Mouse (Mus musculus): ENCODE data around the gene Coq7.

DNA sequence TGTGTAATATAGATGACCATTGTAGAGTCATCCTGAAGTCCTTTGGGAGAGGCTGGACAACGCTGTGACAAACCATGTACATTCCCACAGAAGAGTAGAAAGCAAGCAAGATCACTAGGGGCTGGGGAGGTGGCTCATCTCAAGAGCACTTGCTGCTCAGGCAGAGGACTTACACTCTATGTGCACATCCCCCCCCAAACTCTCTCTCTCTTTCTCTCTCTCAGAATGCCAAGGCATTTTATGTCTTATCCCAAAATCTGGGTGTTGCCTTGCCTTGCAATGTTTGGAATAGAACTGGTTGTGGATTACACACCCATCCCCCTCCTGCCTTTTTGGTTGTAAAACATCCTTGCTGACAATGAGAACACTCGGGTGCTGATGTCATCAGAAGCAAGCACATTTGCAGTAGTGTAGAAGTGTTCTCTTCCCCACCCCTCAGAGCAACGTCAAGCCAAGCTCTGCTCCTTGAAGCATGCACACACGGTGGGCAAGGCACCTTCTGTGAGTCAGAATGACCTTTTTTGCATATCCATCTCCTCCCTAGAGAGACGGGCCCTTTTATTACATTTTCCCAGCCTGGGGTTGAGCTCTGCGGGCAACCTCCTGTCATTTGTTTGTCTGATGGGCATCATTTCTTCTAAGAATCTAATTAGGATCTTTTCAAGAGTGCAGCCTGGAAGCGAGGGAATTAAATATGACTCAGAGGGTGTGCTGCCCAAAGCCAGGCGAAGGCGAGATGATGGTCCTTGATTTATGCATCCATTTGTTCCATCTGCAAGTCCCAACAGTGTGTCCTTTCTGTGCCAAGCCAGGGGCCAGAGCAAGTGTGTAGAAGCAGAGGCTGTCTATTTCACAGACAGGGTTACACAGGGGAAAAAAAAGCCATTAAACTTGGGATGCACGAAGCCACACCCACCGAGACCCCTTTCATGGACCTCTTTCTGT is 70.1 kb downstream of the Coq7 start:
- TF ChIP-seq CTCF (IDR thresholded peaks at IDR 0.05; ENCODE audit: control insufficient read depth, insufficient read depth, insufficient replicate concordance, low read depth, low read length) (no peak), POLR2A (IDR thresholded peaks at IDR 0.05; ENCODE audit: control insufficient read depth, low read depth, low read length) (no peak)

Data from testis, adult 2 months (tissue).